Mouse (Mus musculus) heart, adult 11 months (tissue): ENCODE data around the gene Sorl1.

Experiments
- DNase-seq: peaks from one replicate; pipeline ENCODE4 v3.0.0; 2022

The Sorl1 gene

GRCm38 (mm10) chr9:41993821-41994220 lies 130.3 kb downstream of the Sorl1 start:
- no peak for DNase-seq

- DNase-seq = peak; percentile 93
Observed at GRCm38 (mm10) chr9:41992841-41993240, 131.3 kb downstream of the Sorl1 start.

GRCm38 (mm10) chr9:41985636-41986035 lies 138.5 kb downstream of the Sorl1 start:
- no peak for DNase-seq

GRCm38 (mm10) chr9:41985052-41985451 lies 139.0 kb downstream of the Sorl1 start:
- DNase-seq = no peak

GRCm38 (mm10) chr9:41984306-41984705 lies 139.8 kb downstream of the Sorl1 start:
- DNase-seq = no peak

- DNase-seq = no peak
Observed at GRCm38 (mm10) chr9:41983286-41983685, 140.8 kb downstream of the Sorl1 start.

GRCm38 (mm10) chr9:41982760-41983159 lies 141.3 kb downstream of the Sorl1 start:
- DNase-seq = no peak

GRCm38 (mm10) chr9:41982023-41982422 lies 142.1 kb downstream of the Sorl1 start:
- DNase-seq = no peak

GRCm38 (mm10) chr9:41981306-41981705 lies 142.8 kb downstream of the Sorl1 start:
- no peak for DNase-seq

GRCm38 (mm10) chr9:41980796-41981195 lies 143.3 kb downstream of the Sorl1 start:
- no peak for DNase-seq

- DNase-seq = peak; percentile 95
Observed at GRCm38 (mm10) chr9:41978366-41978765, 145.7 kb downstream of the Sorl1 start.

- no peak for DNase-seq
Observed at GRCm38 (mm10) chr9:41975968-41976367, 148.1 kb downstream of the Sorl1 start.

GRCm38 (mm10) chr9:41974661-41975060 lies 149.4 kb downstream of the Sorl1 start:
- no peak for DNase-seq

- peak; percentile 91 for DNase-seq
Observed at GRCm38 (mm10) chr9:41973775-41974657, 150.1 kb downstream of the Sorl1 start.

GRCm38 (mm10) chr9:41969961-41970360 lies 154.1 kb downstream of the Sorl1 start:
- no peak for DNase-seq

GRCm38 (mm10) chr9:41968673-41969460 lies 155.2 kb downstream of the Sorl1 start:
- no peak for DNase-seq

- DNase-seq = no peak
Observed at GRCm38 (mm10) chr9:41961274-41961673, 162.8 kb downstream of the Sorl1 start.

- no peak for DNase-seq
Observed at GRCm38 (mm10) chr9:41958282-41958681, 165.8 kb downstream of the Sorl1 start.

- DNase-seq = peak; percentile 96
Observed at GRCm38 (mm10) chr9:41953486-41953885, 170.6 kb downstream of the Sorl1 start.

GRCm38 (mm10) chr9:41952650-41953204 lies 171.4 kb downstream of the Sorl1 start:
- DNase-seq = peak; percentile 90

GRCm38 (mm10) chr9:41951472-41952129 lies 172.5 kb downstream of the Sorl1 start:
- DNase-seq = no peak

- peak; percentile 99 for DNase-seq
Observed at GRCm38 (mm10) chr9:41950991-41951451, 173.1 kb downstream of the Sorl1 start.
